8 mouse cellular contexts compared by ENCODE assay signal in genomic region chr17:31657141-31657983, GRCm38 (mm10). TPM values are rescaled to one million over a fixed set of nuclear protein-coding genes. Genes with fewer than 3 reads are reported as not detected.
DNase-seq lines count a peak whose midpoint lies in the region; ATAC-seq and TF ChIP-seq lines count a peak whose summit lies in the region.

No protein-coding gene starts in this region.

- peak overlapping the region; percentile 87 for H3K4me2 ChIP-seq in liver, embryonic 12.5 days

- 41% methylated on average over 12 of the region's 12 CpGs for whole genome bisulfite sequencing in liver, embryonic 12.5 days (ENCODE audit: insufficient replicate concordance)

- H3K36me3 ChIP-seq in erythroblast, embryonic 14.5 days (ENCODE audit: control insufficient read depth): peaks cover 51% of the 10 kb centered on the region
- 0 out of 2 replicates have a peak, but pooled peaks cover 1% of the 10 kb centered on the region for H3K36me3 ChIP-seq in testis, adult 2 months (ENCODE audit: control insufficient read depth, insufficient read depth, low read length)
- peaks cover 51% of the 10 kb centered on the region for H3K36me3 ChIP-seq in liver, embryonic 12.5 days

- peak overlapping the region; percentile 92 for H3K9ac ChIP-seq in liver, embryonic 12.5 days

- no peaks in the 10 kb centered on the region for H3K9me3 ChIP-seq in erythroblast, embryonic 14.5 days (ENCODE audit: control insufficient read depth, low read length)
- no peaks in the 10 kb centered on the region for H3K9me3 ChIP-seq in liver, embryonic 12.5 days (replicated peaks)

- peaks cover 4% of the 10 kb centered on the region; the same call in 1 of the 2 replicates for H3K27me3 ChIP-seq in erythroblast, embryonic 14.5 days (ENCODE audit: control insufficient read depth)
- H3K27me3 ChIP-seq in testis, adult 2 months (ENCODE audit: control insufficient read depth, insufficient read depth, low read length): no peaks in the 10 kb centered on the region
- no peaks in the 10 kb centered on the region for H3K27me3 ChIP-seq in liver, embryonic 12.5 days (replicated peaks)

- no peak for ATAC-seq in erythroblast, adult 5-6 weeks (replicated peaks; ENCODE audit: low FRiP score, poor library complexity, severe bottlenecking)
- no peak for ATAC-seq in liver, embryonic 12.5 days

- no peak for TF ChIP-seq POLR2A in testis, adult 2 months (IDR thresholded peaks at IDR 0.05; ENCODE audit: control insufficient read depth, low read depth, low read length)

- DNase-seq in testis, postnatal 10 days (ENCODE audit: low spot score): no peak
- no peak for DNase-seq in thymus, postnatal 0 days (ENCODE audit: low spot score)
- no peak for DNase-seq in cerebellum, postnatal 14 days
- no peak for DNase-seq in natural killer cell, adult 2 months (ENCODE audit: low spot score in 2 of 2)

- H3K4me1 ChIP-seq in erythroblast, embryonic 14.5 days (ENCODE audit: control insufficient read depth): peaks cover 51% of the 10 kb centered on the region
- H3K4me1 ChIP-seq in testis, adult 2 months (ENCODE audit: control insufficient read depth, insufficient read depth, low read length): peaks cover 7% of the 10 kb centered on the region
- H3K4me1 ChIP-seq in liver, embryonic 12.5 days: peaks cover 49% of the 10 kb centered on the region

- TF ChIP-seq CTCF in testis, adult 2 months (IDR thresholded peaks at IDR 0.05; ENCODE audit: control insufficient read depth, insufficient read depth, insufficient replicate concordance, low read depth, low read length): no peak

- H3K27ac ChIP-seq in testis, adult 2 months (ENCODE audit: control insufficient read depth, insufficient read depth, low read depth, low read length): no peak overlapping the region
- peak overlapping the region; percentile 88 for H3K27ac ChIP-seq in liver, embryonic 12.5 days

- H3K4me3 ChIP-seq in erythroblast, embryonic 14.5 days (replicated peaks): peak overlapping the region; percentile 88
- H3K4me3 ChIP-seq in testis, adult 2 months (ENCODE audit: control insufficient read depth, low read depth, low read length): peak overlapping the region; percentile 98; the same call in 1 of the 2 replicates
- H3K4me3 ChIP-seq in liver, embryonic 12.5 days: peak overlapping the region; percentile 86

RNA-seq across cellular contexts. Expression of gene U2af1, which starts 1.3 kb away (rescaled TPM):
- 10.6 and 10.8 TPM in 2 replicates for polyA plus RNA-seq in erythroblast, embryonic 14.5 days (2012)
- total RNA-seq in erythroblast, adult 5-6 weeks (2015; ENCODE audit: low replicate concordance): 13.0 and 21.9 TPM in 2 replicates
- 69.0 and 110 TPM in 2 replicates for total RNA-seq in erythroblast, adult 5-6 weeks (2017; ENCODE audit: low replicate concordance)
- polyA plus RNA-seq in testis, adult 2 months (2012; rRNA removed): 33.2 and 39.6 TPM in 2 replicates
- polyA plus RNA-seq in liver, embryonic 12.5 days (2016; fragmentation: Nextera tagmentation; extraction: Ambion mirVana): 258 and 270 TPM in 2 replicates
- polyA plus RNA-seq in thymus, postnatal 0 days (2015; fragmentation: Nextera tagmentation; extraction: Ambion mirVana): 361 and 388 TPM in 2 replicates

RNA-seq across cellular contexts. Expression of gene Cryaa, which starts 20.2 kb away (rescaled TPM):
- polyA plus RNA-seq in erythroblast, embryonic 14.5 days (2012): not detected in 2 replicates
- not detected in 2 replicates for total RNA-seq in erythroblast, adult 5-6 weeks (2015; ENCODE audit: low replicate concordance)
- not detected in 2 replicates for total RNA-seq in erythroblast, adult 5-6 weeks (2017; ENCODE audit: low replicate concordance)
- polyA plus RNA-seq in testis, adult 2 months (2012; rRNA removed): not detected in 2 replicates
- polyA plus RNA-seq in liver, embryonic 12.5 days (2016; fragmentation: Nextera tagmentation; extraction: Ambion mirVana): 0.16 TPM in 1 of 2 replicates, not detected in the other
- polyA plus RNA-seq in thymus, postnatal 0 days (2015; fragmentation: Nextera tagmentation; extraction: Ambion mirVana): 2.3 and 2.8 TPM in 2 replicates

RNA-seq across cellular contexts. Expression of gene Cbs, which starts 20.3 kb away (rescaled TPM):
- polyA plus RNA-seq in erythroblast, embryonic 14.5 days (2012): 0.01 and 0.05 TPM in 2 replicates
- not detected in 2 replicates for total RNA-seq in erythroblast, adult 5-6 weeks (2015; ENCODE audit: low replicate concordance)
- not detected in 2 replicates for total RNA-seq in erythroblast, adult 5-6 weeks (2017; ENCODE audit: low replicate concordance)
- polyA plus RNA-seq in testis, adult 2 months (2012; rRNA removed): 0.58 and 8.2 TPM in 2 replicates
- polyA plus RNA-seq in liver, embryonic 12.5 days (2016; fragmentation: Nextera tagmentation; extraction: Ambion mirVana): 6.3 TPM in 2 replicates
- polyA plus RNA-seq in thymus, postnatal 0 days (2015; fragmentation: Nextera tagmentation; extraction: Ambion mirVana): 0.71 and 0.88 TPM in 2 replicates
